Mouse (Mus musculus) adrenal gland, postnatal 4 days (tissue): Measurements from ENCODE around the gene Asic2. TPM values are rescaled to one million over a fixed set of nuclear protein-coding genes. Genes with fewer than 3 reads are reported as not detected.

Experiments used
- DNase-seq, 2 experiments: peaks; one replicate each; pipeline ENCODE4 v3.0.0; 2021 to 2022; ENCODE audit warnings: low spot score in 2 of 2, mixed read lengths in 2 of 2
- total RNA-seq, 2 experiments: library from RNA; stranded (reverse); gene quantifications; 2 replicates each; pipeline ENCODE4 v1.2.3; 2021

Asic2 gene
- total RNA-seq, 2 experiments from 2014 or later, result 4.4 to 6.0 TPM

GRCm38 (mm10) chr11:81964561-81964960, 3.7 kb downstream of the Asic2 start:
- no peak for DNase-seq

- no peak for DNase-seq
Measured at GRCm38 (mm10) chr11:81954398-81954797, 13.9 kb downstream of the Asic2 start.

- no peak for DNase-seq
Measured at GRCm38 (mm10) chr11:81948021-81948420, 20.2 kb downstream of the Asic2 start.

- DNase-seq, result no peak
Measured at GRCm38 (mm10) chr11:81942167-81942566, 26.1 kb downstream of the Asic2 start.

- DNase-seq, result no peak
Measured at GRCm38 (mm10) chr11:81940988-81941387, 27.3 kb downstream of the Asic2 start.

GRCm38 (mm10) chr11:81937516-81937915, 30.7 kb downstream of the Asic2 start:
- no peak for DNase-seq

GRCm38 (mm10) chr11:81926393-81926792, 41.9 kb downstream of the Asic2 start:
- no peak for DNase-seq

- no peak for DNase-seq
Measured at GRCm38 (mm10) chr11:81923626-81924025, 44.6 kb downstream of the Asic2 start.

GRCm38 (mm10) chr11:81923096-81923495, 45.2 kb downstream of the Asic2 start:
- DNase-seq, result no peak

- DNase-seq, result no peak
Measured at GRCm38 (mm10) chr11:81915501-81915900, 52.8 kb downstream of the Asic2 start.

- no peak for DNase-seq
Measured at GRCm38 (mm10) chr11:81913071-81913470, 55.2 kb downstream of the Asic2 start.

GRCm38 (mm10) chr11:81909397-81909894, 58.8 kb downstream of the Asic2 start:
- DNase-seq, result no peak

GRCm38 (mm10) chr11:81908760-81909159, 59.5 kb downstream of the Asic2 start:
- DNase-seq, result no peak

GRCm38 (mm10) chr11:81902318-81902717, 65.9 kb downstream of the Asic2 start:
- no peak for DNase-seq

- DNase-seq, result no peak
Measured at GRCm38 (mm10) chr11:81897547-81898354, 70.5 kb downstream of the Asic2 start.

- DNase-seq, result no peak
Measured at GRCm38 (mm10) chr11:81896511-81896910, 71.7 kb downstream of the Asic2 start.

- no peak for DNase-seq
Measured at GRCm38 (mm10) chr11:81871506-81872213, 96.6 kb downstream of the Asic2 start.

GRCm38 (mm10) chr11:81865661-81866382, 102.4 kb downstream of the Asic2 start:
- DNase-seq, result no peak

GRCm38 (mm10) chr11:81860250-81860972, 107.8 kb downstream of the Asic2 start, which contains the start of gene 5530401A14Rik:
Gene 5530401A14Rik, plus strand, starts transcription at chr11:81860673.
- no peak for DNase-seq

GRCm38 (mm10) chr11:81847773-81848490, 120.3 kb downstream of the Asic2 start:
- DNase-seq, result no peak
